Mouse (Mus musculus): ENCODE measurements around the gene Eva1c. TPM values are rescaled to one million over a fixed set of nuclear protein-coding genes. Genes with fewer than 3 reads are reported as not detected.
A peak's percentile ranks its signal among the peaks of the same experiment; 100 is the strongest.

Gene Eva1c
- polyA plus RNA-seq, 1 experiment from 2014 or later: 0.72 TPM

- H3K27ac ChIP-seq (ENCODE audit: low read length): no peak overlapping the region
- peaks cover 5% of the 10 kb centered on the region; the same call in 1 of the 2 replicates for H3K36me3 ChIP-seq (ENCODE audit: control insufficient read depth, insufficient read depth, low read length)
- H3K9me3 ChIP-seq (ENCODE audit: control insufficient read depth, low read depth, low read length): no peaks in the 10 kb centered on the region
- ATAC-seq (ENCODE audit: insufficient number of reproducible peaks, insufficient read depth, low FRiP score, low read depth): no peak
- no peak overlapping the region for H3K4me3 ChIP-seq (ENCODE audit: low read depth, low read length)
- H3K9ac ChIP-seq (replicated peaks; ENCODE audit: low read depth, low read length): no peak overlapping the region
- no peaks in the 10 kb centered on the region for H3K4me1 ChIP-seq (ENCODE audit: control insufficient read depth, insufficient read depth, low read length)
- WGBS: 36% methylated on average over 10 of the region's 10 CpGs
- no peak overlapping the region for H3K4me2 ChIP-seq (replicated peaks; ENCODE audit: low read depth, low read length)
- no peaks in the 10 kb centered on the region for H3K27me3 ChIP-seq (ENCODE audit: control insufficient read depth, insufficient read depth, low read length)
Measured at GRCm38 (mm10) chr16:90921471-90922159, 95.1 kb downstream of the Eva1c start.

- 87% methylated on average over 13 of the region's 13 CpGs for WGBS
Measured at GRCm38 (mm10) chr16:90924606-90925370, 98.3 kb downstream of the Eva1c start.

GRCm38 (mm10) chr16:90925461-90925860 lies 98.9 kb downstream of the Eva1c start:
- no peaks in the 10 kb centered on the region for H3K4me1 ChIP-seq (ENCODE audit: control insufficient read depth, insufficient read depth, low read length)
- WGBS: 29% methylated on average over 5 of the region's 5 CpGs
- no peak overlapping the region for H3K4me3 ChIP-seq (ENCODE audit: low read depth, low read length)
- no peak overlapping the region for H3K4me2 ChIP-seq (replicated peaks; ENCODE audit: low read depth, low read length)
- peak; percentile 44; the same call in 1 of the 2 replicates for ATAC-seq (ENCODE audit: insufficient number of reproducible peaks, insufficient read depth, low FRiP score, low read depth)
- H3K27me3 ChIP-seq (ENCODE audit: control insufficient read depth, insufficient read depth, low read length): no peaks in the 10 kb centered on the region
- no peaks in the 10 kb centered on the region for H3K9me3 ChIP-seq (ENCODE audit: control insufficient read depth, low read depth, low read length)
- no peak overlapping the region for H3K9ac ChIP-seq (replicated peaks; ENCODE audit: low read depth, low read length)
- H3K36me3 ChIP-seq (ENCODE audit: control insufficient read depth, insufficient read depth, low read length): peaks cover 8% of the 10 kb centered on the region
- H3K27ac ChIP-seq (ENCODE audit: low read length): no peak overlapping the region

More at GRCm38 (mm10) chr16:90924606-90925370, 98.3 kb downstream of the Eva1c start:
- ATAC-seq (ENCODE audit: insufficient number of reproducible peaks, insufficient read depth, low FRiP score, low read depth): no peak; the same call in 1 of the 2 replicates
- H3K9me3 ChIP-seq (ENCODE audit: control insufficient read depth, low read depth, low read length): no peaks in the 10 kb centered on the region
- H3K27ac ChIP-seq (ENCODE audit: low read length): no peak overlapping the region
- no peaks in the 10 kb centered on the region for H3K27me3 ChIP-seq (ENCODE audit: control insufficient read depth, insufficient read depth, low read length)
- no peaks in the 10 kb centered on the region for H3K4me1 ChIP-seq (ENCODE audit: control insufficient read depth, insufficient read depth, low read length)
- H3K4me2 ChIP-seq (replicated peaks; ENCODE audit: low read depth, low read length): no peak overlapping the region
- H3K9ac ChIP-seq (replicated peaks; ENCODE audit: low read depth, low read length): no peak overlapping the region
- H3K4me3 ChIP-seq (ENCODE audit: low read depth, low read length): no peak overlapping the region
- H3K36me3 ChIP-seq (ENCODE audit: control insufficient read depth, insufficient read depth, low read length): peaks cover 8% of the 10 kb centered on the region

DNA sequence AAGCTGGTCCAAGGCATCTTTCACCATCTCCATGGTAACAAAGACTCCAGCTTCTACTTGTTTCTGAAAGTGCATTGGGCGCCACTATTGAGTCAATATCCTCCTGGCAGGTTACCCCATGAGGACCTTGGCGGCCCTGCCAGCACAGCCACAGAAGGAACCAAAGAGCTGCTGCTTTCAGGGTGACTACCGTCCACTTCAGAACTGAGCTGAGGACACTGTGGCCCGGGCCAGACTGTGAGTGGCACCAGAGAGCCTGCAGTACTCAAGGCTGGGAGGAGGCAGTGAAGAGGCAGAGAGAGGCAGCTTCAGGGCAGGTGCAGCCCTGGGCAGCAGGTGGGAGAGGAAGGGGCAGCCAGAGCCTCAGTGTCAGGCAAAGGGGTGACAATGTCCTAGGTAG lies 100.9 kb downstream of the Eva1c start:
- Histone ChIP-seq H3K9me3 (ENCODE audit: control insufficient read depth, low read depth, low read length) (no peaks in the 10 kb centered on the region), H3K4me1 (ENCODE audit: control insufficient read depth, insufficient read depth, low read length) (no peaks in the 10 kb centered on the region), H3K9ac (replicated peaks; ENCODE audit: low read depth, low read length) (no peak overlapping the region), H3K27ac (ENCODE audit: low read length) (no peak overlapping the region), H3K4me3 (ENCODE audit: low read depth, low read length) (no peak overlapping the region), H3K36me3 (ENCODE audit: control insufficient read depth, insufficient read depth, low read length) (peaks cover 8% of the 10 kb centered on the region), H3K4me2 (replicated peaks; ENCODE audit: low read depth, low read length) (no peak overlapping the region), H3K27me3 (ENCODE audit: control insufficient read depth, insufficient read depth, low read length) (no peaks in the 10 kb centered on the region)
- WGBS: 86% methylated on average over 4 of the region's 4 CpGs
- ATAC-seq (ENCODE audit: insufficient number of reproducible peaks, insufficient read depth, low FRiP score, low read depth): no peak

GRCm38 (mm10) chr16:90933534-90934176 lies 107.1 kb downstream of the Eva1c start:
- Histone ChIP-seq H3K4me2 (replicated peaks; ENCODE audit: low read depth, low read length) (peak overlapping the region; percentile 77), H3K27me3 (ENCODE audit: control insufficient read depth, insufficient read depth, low read length) (no peaks in the 10 kb centered on the region), H3K9me3 (ENCODE audit: control insufficient read depth, low read depth, low read length) (no peaks in the 10 kb centered on the region), H3K27ac (ENCODE audit: low read length) (no peak overlapping the region), H3K4me3 (ENCODE audit: low read depth, low read length) (peak overlapping the region; percentile 85), H3K4me1 (ENCODE audit: control insufficient read depth, insufficient read depth, low read length) (no peaks in the 10 kb centered on the region), H3K36me3 (ENCODE audit: control insufficient read depth, insufficient read depth, low read length) (peaks cover 7% of the 10 kb centered on the region; the same call in 1 of the 2 replicates), H3K9ac (replicated peaks; ENCODE audit: low read depth, low read length) (peak overlapping the region; percentile 61; the same call in 1 of the 2 replicates)
- ATAC-seq (ENCODE audit: insufficient number of reproducible peaks, insufficient read depth, low FRiP score, low read depth): no peak
- 30% methylated on average over 13 of the region's 13 CpGs for WGBS

- no peaks in the 10 kb centered on the region for H3K27me3 ChIP-seq (ENCODE audit: control insufficient read depth, insufficient read depth, low read length)
- H3K9me3 ChIP-seq (ENCODE audit: control insufficient read depth, low read depth, low read length): no peaks in the 10 kb centered on the region
- ATAC-seq (ENCODE audit: insufficient number of reproducible peaks, insufficient read depth, low FRiP score, low read depth): peak; percentile 54
- H3K4me1 ChIP-seq (ENCODE audit: control insufficient read depth, insufficient read depth, low read length): no peaks in the 10 kb centered on the region
- under 1% methylated on average over 38 of the region's 38 CpGs for WGBS
- H3K4me3 ChIP-seq (ENCODE audit: low read depth, low read length): peak overlapping the region; percentile 85
- H3K9ac ChIP-seq (replicated peaks; ENCODE audit: low read depth, low read length): peak overlapping the region; percentile 61
- H3K4me2 ChIP-seq (replicated peaks; ENCODE audit: low read depth, low read length): peak overlapping the region; percentile 77
- peaks cover 7% of the 10 kb centered on the region; the same call in 1 of the 2 replicates for H3K36me3 ChIP-seq (ENCODE audit: control insufficient read depth, insufficient read depth, low read length)
- peak overlapping the region; percentile 79 for H3K27ac ChIP-seq (ENCODE audit: low read length)
Measured at GRCm38 (mm10) chr16:90934193-90934686, 107.7 kb downstream of the Eva1c start.

DNA sequence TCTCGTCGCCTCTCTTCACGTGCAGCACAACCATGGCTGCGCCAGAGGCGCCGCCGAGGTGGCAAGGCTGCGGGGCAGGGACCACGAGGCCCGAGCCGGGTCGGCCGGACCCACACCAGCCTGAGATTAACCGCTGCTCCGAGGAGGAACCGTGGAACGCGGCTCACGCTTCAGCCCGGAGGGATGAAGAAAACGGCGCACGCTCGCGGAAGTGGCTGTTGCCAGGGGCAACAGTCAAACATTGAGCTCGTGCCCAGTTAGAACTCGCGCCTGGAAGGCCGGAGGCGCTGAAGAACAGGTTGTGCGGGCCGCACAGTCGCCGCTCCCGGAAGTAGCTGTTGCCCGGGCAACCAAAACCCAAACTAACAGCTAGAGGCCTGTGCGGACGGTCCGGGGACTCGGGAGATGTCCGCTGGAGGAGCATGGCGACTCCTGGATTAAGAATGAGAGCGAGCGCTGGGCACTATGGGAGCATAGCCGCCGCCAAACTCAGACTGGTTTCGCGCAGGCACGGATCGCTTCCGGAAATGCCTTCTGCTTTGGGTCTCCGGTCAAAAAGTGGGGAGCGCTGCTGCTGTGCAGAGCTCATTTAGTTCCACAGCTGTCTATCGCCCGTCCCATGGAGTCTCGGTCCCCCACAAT lies 108.3 kb downstream of the Eva1c start, which contains the start of gene Cfap298:
TSS of gene Cfap298 (minus strand) at position 428 of the 642 bp plus-strand sequence.
- Histone ChIP-seq H3K27ac (ENCODE audit: low read length) (peak within 1 kb of the TSS; percentile 79), H3K9me3 (ENCODE audit: control insufficient read depth, low read depth, low read length) (no peaks in the 10 kb centered on the region), H3K36me3 (ENCODE audit: control insufficient read depth, insufficient read depth, low read length) (peaks cover 4% of the 10 kb centered on the region; the same call in 1 of the 2 replicates), H3K4me3 (ENCODE audit: low read depth, low read length) (peak within 1 kb of the TSS; percentile 85), H3K27me3 (ENCODE audit: control insufficient read depth, insufficient read depth, low read length) (no peaks in the 10 kb centered on the region), H3K9ac (replicated peaks; ENCODE audit: low read depth, low read length) (peak within 1 kb of the TSS; percentile 61), H3K4me2 (replicated peaks; ENCODE audit: low read depth, low read length) (peak within 1 kb of the TSS; percentile 77), H3K4me1 (ENCODE audit: control insufficient read depth, insufficient read depth, low read length) (no peaks in the 10 kb centered on the region)
- WGBS: under 1% methylated on average over 56 of the region's 56 CpGs
- peak; percentile 98 for ATAC-seq (ENCODE audit: insufficient number of reproducible peaks, insufficient read depth, low FRiP score, low read depth)

DNA sequence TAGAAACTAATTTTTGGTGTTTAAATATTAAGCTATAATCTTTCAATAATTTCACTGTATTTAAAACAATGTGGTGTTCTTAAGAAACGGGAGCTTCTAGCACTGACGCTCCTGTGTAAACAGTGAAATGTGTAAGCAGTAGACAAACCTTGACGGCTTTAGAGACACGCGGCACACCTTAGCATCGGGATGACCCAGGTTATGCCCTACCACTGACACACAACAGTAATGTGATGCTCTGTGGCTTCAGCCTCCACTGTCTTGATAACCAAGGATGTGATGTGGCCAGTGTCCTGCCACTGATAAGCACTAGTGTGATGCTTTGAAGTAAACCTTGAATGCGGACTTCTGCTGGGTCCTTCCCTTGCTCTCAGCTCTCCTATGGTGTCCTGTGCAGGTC lies 114.7 kb downstream of the Eva1c start:
- no peak overlapping the region for H3K4me2 ChIP-seq (replicated peaks; ENCODE audit: low read depth, low read length)
- H3K36me3 ChIP-seq (ENCODE audit: control insufficient read depth, insufficient read depth, low read length): peaks cover 18% of the 10 kb centered on the region; the same call in 1 of the 2 replicates
- H3K9ac ChIP-seq (replicated peaks; ENCODE audit: low read depth, low read length): no peak overlapping the region
- no peaks in the 10 kb centered on the region for H3K27me3 ChIP-seq (ENCODE audit: control insufficient read depth, insufficient read depth, low read length)
- no peak for ATAC-seq (ENCODE audit: insufficient number of reproducible peaks, insufficient read depth, low FRiP score, low read depth)
- H3K9me3 ChIP-seq (ENCODE audit: control insufficient read depth, low read depth, low read length): no peaks in the 10 kb centered on the region
- WGBS: 86% methylated on average over 7 of the region's 7 CpGs
- H3K4me3 ChIP-seq (ENCODE audit: low read depth, low read length): no peak overlapping the region
- H3K27ac ChIP-seq (ENCODE audit: low read length): no peak overlapping the region
- no peaks in the 10 kb centered on the region for H3K4me1 ChIP-seq (ENCODE audit: control insufficient read depth, insufficient read depth, low read length)

Measured in stomach, embryonic 14.5 days (tissue).